Mouse (Mus musculus) layer of hippocampus, adult 18-20 months (tissue): ENCODE data around the gene Fkbp1a. TPM values are rescaled to one million over a fixed set of nuclear protein-coding genes. Genes with fewer than 3 reads are reported as not detected.

Source experiments
- DNase-seq, 2 experiments: peaks; one replicate each; pipeline ENCODE4 v3.0.0; 2022; ENCODE audit warnings: low spot score in 2 of 2
- total RNA-seq, 2 experiments: library from RNA; stranded (reverse); gene quantifications; 2 replicates each; pipeline ENCODE4 v1.2.3; 2021

The Fkbp1a gene
- total RNA-seq, 2 experiments from 2014 or later: 972 to 973 TPM

GRCm38 (mm10) chr2:151603630-151604029 lies 61.3 kb downstream of the Fkbp1a start:
- DNase-seq: peak in 1 of 2 experiments; percentile 62

GRCm38 (mm10) chr2:151605437-151605987 lies 63.2 kb downstream of the Fkbp1a start:
- peak; percentile 77 to 85 for DNase-seq

GRCm38 (mm10) chr2:151608435-151608834 lies 66.2 kb downstream of the Fkbp1a start:
- DNase-seq: no peak

GRCm38 (mm10) chr2:151609974-151610373 lies 67.7 kb downstream of the Fkbp1a start:
- no peak for DNase-seq

Other genes with a start within 250 kb of the Fkbp1a start
- not detected for gene 4921509C19Rik, start 66.3 kb upstream of the Fkbp1a start, total RNA-seq
- gene Nsfl1c, start 48.3 kb upstream of the Fkbp1a start, total RNA-seq: 100 to 1,000 TPM; 146 to 148 TPM
- 1 to 10 TPM; 1.7 to 2.5 TPM for gene Sdcbp2, start 30.1 kb downstream of the Fkbp1a start, total RNA-seq
- gene Snph, start 90.1 kb downstream of the Fkbp1a start, total RNA-seq: 100 to 1,000 TPM; 403 to 407 TPM
- gene Rad21l, start 126.0 kb downstream of the Fkbp1a start, total RNA-seq: 1 to 10 TPM; 1.3 to 2.2 TPM
- 1 to 10 TPM; 4.5 to 4.6 TPM for gene Tmem74b, start 159.5 kb downstream of the Fkbp1a start, total RNA-seq
- gene Psmf1, start 201.7 kb downstream of the Fkbp1a start, total RNA-seq: 10 to 100 TPM; 33.2 to 35.1 TPM